Mouse (Mus musculus): ENCODE results near the gene Cyfip2. TPM values are rescaled to one million over a fixed set of nuclear protein-coding genes. Genes with fewer than 3 reads are reported as not detected.

Cyfip2 gene
- polyA plus RNA-seq, 1 experiment from 2014 or later, result 3.4 TPM

DNA sequence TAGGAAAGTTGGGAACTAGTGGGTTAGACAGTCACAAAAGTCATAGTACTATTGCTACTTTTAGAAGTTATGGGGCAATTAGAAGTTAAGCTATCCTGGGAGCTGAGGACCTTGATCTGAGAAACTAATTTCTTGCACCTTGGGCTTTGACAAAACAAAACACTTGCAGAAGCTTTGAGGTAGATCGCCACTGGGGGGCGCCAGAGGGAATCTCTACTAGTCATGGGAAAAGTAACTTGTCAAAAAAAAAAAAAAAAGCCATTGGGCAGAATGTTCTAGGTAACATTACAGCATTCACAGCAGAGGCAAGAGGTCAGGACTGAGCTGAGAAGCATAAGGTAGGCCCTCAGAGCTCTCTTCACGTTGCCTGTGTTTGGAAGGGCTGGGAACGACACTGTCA, 75.7 kb downstream of the Cyfip2 start:
- no peaks in the 10 kb centered on the region for H3K9me3 ChIP-seq (ENCODE audit: low read length)
- WGBS, result 36% methylated on average over 4 of the region's 4 CpGs
- no peak overlapping the region for H3K27ac ChIP-seq (ENCODE audit: low read length)
- DNase-seq (ENCODE audit: low spot score) (peak; percentile 51), ATAC-seq (no peak)
- H3K4me2 ChIP-seq (replicated peaks; ENCODE audit: low read depth, low read length), result no peak overlapping the region
- H3K4me3 ChIP-seq (ENCODE audit: low read depth, low read length), result no peak overlapping the region
- TF ChIP-seq CTCF (IDR thresholded peaks at IDR 0.05) (peak; percentile 53), EP300 (IDR thresholded peaks at IDR 0.05) (no peak)
- H3K4me1 ChIP-seq (ENCODE audit: insufficient read depth, low read depth, low read length), result no peaks in the 10 kb centered on the region
- no peak overlapping the region for H3K9ac ChIP-seq (replicated peaks; ENCODE audit: low read depth)
- no peaks in the 10 kb centered on the region for H3K27me3 ChIP-seq (replicated peaks; ENCODE audit: insufficient read depth, low read length)
- H3K36me3 ChIP-seq (ENCODE audit: insufficient read depth, low read length), result no peaks in the 10 kb centered on the region

DNA sequence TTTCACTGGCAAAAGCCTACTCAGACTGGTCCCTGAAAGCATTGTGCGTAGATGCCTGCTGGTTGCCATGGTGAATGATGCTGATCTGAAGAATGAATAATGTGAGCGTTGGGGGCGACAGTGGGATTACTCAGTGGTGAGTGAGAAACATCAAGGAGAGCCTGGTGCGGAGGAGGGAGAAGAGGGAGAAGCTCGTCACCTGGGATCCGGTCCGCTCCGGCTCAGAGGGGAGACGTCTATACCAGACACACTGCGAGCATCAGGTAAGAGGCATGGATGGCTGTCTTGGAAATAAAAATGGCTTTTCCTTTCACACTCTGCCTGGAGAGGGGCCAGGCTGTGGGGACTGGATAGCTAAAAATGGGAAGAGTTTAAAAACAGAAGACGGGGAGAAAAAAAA, 77.3 kb downstream of the Cyfip2 start, which contains the start of gene Fndc9:
Fndc9 (plus strand) TSS at position 198 of the 400 bp plus-strand sequence.
- H3K27ac ChIP-seq (ENCODE audit: low read length), result no peak within 1 kb of the TSS
- H3K27me3 ChIP-seq (replicated peaks; ENCODE audit: insufficient read depth, low read length), result no peaks in the 10 kb centered on the region
- no peaks in the 10 kb centered on the region for H3K4me1 ChIP-seq (ENCODE audit: insufficient read depth, low read depth, low read length)
- DNase-seq (ENCODE audit: low spot score), result no peak
- no peak for ATAC-seq
- no peaks in the 10 kb centered on the region for H3K36me3 ChIP-seq (ENCODE audit: insufficient read depth, low read length)
- no peak within 1 kb of the TSS for H3K4me3 ChIP-seq (ENCODE audit: low read depth, low read length)
- H3K4me2 ChIP-seq (replicated peaks; ENCODE audit: low read depth, low read length), result no peak within 1 kb of the TSS
- TF ChIP-seq EP300 (IDR thresholded peaks at IDR 0.05) (no peak), CTCF (IDR thresholded peaks at IDR 0.05) (no peak)
- H3K9me3 ChIP-seq (ENCODE audit: low read length), result no peaks in the 10 kb centered on the region
- no peak within 1 kb of the TSS for H3K9ac ChIP-seq (replicated peaks; ENCODE audit: low read depth)
- 76% methylated on average over 11 of the region's 11 CpGs for WGBS

DNA sequence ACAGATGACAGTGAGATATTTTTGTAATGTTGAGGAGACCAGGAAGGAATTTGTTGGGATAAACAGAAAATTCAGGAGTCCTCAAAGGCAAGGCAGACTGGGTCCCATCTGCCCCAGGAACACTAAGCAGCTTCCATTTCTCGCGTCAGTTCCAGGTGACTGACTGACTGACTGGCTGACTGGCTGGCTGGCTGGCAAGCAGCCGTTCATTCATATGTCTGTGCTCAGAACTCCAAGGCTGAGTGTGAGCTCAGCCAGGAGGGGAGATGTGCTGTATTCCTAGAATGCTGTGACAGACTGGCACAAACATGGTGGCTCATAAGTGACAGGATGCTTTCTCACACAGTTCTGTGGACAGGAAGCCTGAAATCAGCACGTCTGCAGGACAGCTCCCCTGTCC, 78.7 kb downstream of the Cyfip2 start:
- WGBS, result 75% methylated on average over 4 of the region's 4 CpGs
- Histone ChIP-seq H3K9ac (replicated peaks; ENCODE audit: low read depth) (no peak overlapping the region), H3K27ac (ENCODE audit: low read length) (no peak overlapping the region), H3K36me3 (ENCODE audit: insufficient read depth, low read length) (no peaks in the 10 kb centered on the region), H3K4me1 (ENCODE audit: insufficient read depth, low read depth, low read length) (no peaks in the 10 kb centered on the region), H3K4me3 (ENCODE audit: low read depth, low read length) (no peak overlapping the region), H3K4me2 (replicated peaks; ENCODE audit: low read depth, low read length) (no peak overlapping the region), H3K27me3 (replicated peaks; ENCODE audit: insufficient read depth, low read length) (no peaks in the 10 kb centered on the region), H3K9me3 (ENCODE audit: low read length) (no peaks in the 10 kb centered on the region)
- DNase-seq (ENCODE audit: low spot score) (no peak), ATAC-seq (no peak)
- TF ChIP-seq CTCF (IDR thresholded peaks at IDR 0.05), result no peak
- no peak for TF ChIP-seq EP300 (IDR thresholded peaks at IDR 0.05)

DNA sequence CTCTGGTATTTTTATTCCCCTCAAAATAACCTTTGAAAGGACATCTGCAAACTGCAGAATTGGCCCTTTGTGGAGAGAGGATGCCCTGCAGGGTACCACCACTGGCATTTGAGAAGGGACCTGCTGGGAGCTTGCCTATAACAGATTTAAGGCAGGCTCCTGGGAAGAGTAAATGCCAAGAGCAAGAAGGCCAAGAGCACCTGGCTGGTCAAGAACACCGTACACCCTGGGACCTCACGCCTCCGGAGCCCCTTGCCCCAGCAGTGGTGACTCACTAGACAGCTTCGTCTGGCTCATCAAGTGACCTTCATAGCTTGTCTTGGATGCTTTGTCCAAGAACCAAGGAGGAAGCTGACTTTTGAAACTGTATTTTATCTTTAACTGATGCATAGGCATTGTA, 79.9 kb downstream of the Cyfip2 start:
- no peaks in the 10 kb centered on the region for H3K4me1 ChIP-seq (ENCODE audit: insufficient read depth, low read depth, low read length)
- no peaks in the 10 kb centered on the region for H3K36me3 ChIP-seq (ENCODE audit: insufficient read depth, low read length)
- H3K9me3 ChIP-seq (ENCODE audit: low read length), result no peaks in the 10 kb centered on the region
- no peak overlapping the region for H3K27ac ChIP-seq (ENCODE audit: low read length)
- TF ChIP-seq CTCF (IDR thresholded peaks at IDR 0.05) (no peak), EP300 (IDR thresholded peaks at IDR 0.05) (no peak)
- no peaks in the 10 kb centered on the region for H3K27me3 ChIP-seq (replicated peaks; ENCODE audit: insufficient read depth, low read length)
- no peak overlapping the region for H3K4me2 ChIP-seq (replicated peaks; ENCODE audit: low read depth, low read length)
- H3K4me3 ChIP-seq (ENCODE audit: low read depth, low read length), result no peak overlapping the region
- no peak for ATAC-seq
- WGBS, result 89% methylated on average over 4 of the region's 4 CpGs
- no peak for DNase-seq (ENCODE audit: low spot score)
- H3K9ac ChIP-seq (replicated peaks; ENCODE audit: low read depth), result no peak overlapping the region

DNA sequence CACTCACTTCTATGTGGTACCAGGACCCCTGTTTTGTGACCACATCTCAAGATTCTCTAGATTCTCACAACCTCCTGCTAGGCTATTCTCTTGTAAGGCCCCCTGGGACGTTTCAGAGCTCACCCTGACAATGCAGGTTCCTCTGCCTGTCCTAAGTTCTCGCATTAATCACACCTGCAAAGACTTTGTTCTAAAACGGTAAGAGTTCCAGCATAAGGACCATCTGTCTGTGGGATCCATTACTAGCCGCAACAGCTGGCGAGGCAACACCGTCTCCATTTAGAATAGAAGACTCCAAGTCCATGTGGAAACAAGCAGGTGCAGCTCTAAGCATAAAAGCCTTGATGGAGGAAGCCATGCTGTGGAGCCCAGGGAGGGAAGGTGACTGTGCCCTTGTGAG, 82.5 kb downstream of the Cyfip2 start:
- no peak for TF ChIP-seq CTCF (IDR thresholded peaks at IDR 0.05)
- Histone ChIP-seq H3K4me2 (replicated peaks; ENCODE audit: low read depth, low read length) (no peak overlapping the region), H3K4me3 (ENCODE audit: low read depth, low read length) (no peak overlapping the region), H3K4me1 (ENCODE audit: insufficient read depth, low read depth, low read length) (no peaks in the 10 kb centered on the region), H3K9ac (replicated peaks; ENCODE audit: low read depth) (no peak overlapping the region), H3K9me3 (ENCODE audit: low read length) (no peaks in the 10 kb centered on the region), H3K27ac (ENCODE audit: low read length) (no peak overlapping the region), H3K27me3 (replicated peaks; ENCODE audit: insufficient read depth, low read length) (no peaks in the 10 kb centered on the region), H3K36me3 (ENCODE audit: insufficient read depth, low read length) (no peaks in the 10 kb centered on the region)
- 67% methylated on average over 6 of the region's 6 CpGs for WGBS
- ATAC-seq (no peak), DNase-seq (ENCODE audit: low spot score) (no peak)

DNA sequence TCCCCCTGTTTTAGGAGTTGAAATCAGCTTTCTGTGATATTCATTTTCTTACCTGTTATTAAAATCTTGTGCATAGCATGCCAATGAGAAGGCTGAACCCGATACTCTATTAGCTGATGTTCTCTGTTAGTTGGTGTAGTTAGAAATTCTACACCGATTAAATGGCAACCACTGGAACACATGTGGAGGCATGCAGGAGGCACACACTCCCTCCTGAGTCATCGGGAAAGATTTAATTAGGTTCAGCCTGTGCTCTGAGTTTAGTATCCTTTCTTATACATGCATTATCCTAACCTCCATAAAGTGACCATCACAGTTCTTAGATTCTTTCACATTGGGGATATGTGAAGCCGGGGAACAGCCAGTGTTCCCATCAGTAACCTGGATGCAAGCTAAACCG, 87.3 kb downstream of the Cyfip2 start:
- H3K9ac ChIP-seq (replicated peaks; ENCODE audit: low read depth), result no peak overlapping the region
- no peak for TF ChIP-seq EP300 (IDR thresholded peaks at IDR 0.05)
- no peak for TF ChIP-seq CTCF (IDR thresholded peaks at IDR 0.05)
- DNase-seq (ENCODE audit: low spot score) (no peak), ATAC-seq (no peak)
- H3K4me1 ChIP-seq (ENCODE audit: insufficient read depth, low read depth, low read length), result no peaks in the 10 kb centered on the region
- H3K9me3 ChIP-seq (ENCODE audit: low read length), result no peaks in the 10 kb centered on the region
- H3K36me3 ChIP-seq (ENCODE audit: insufficient read depth, low read length), result no peaks in the 10 kb centered on the region
- WGBS, result 86% methylated on average over 5 of the region's 5 CpGs
- no peaks in the 10 kb centered on the region for H3K27me3 ChIP-seq (replicated peaks; ENCODE audit: insufficient read depth, low read length)
- H3K27ac ChIP-seq (ENCODE audit: low read length), result no peak overlapping the region
- H3K4me3 ChIP-seq (ENCODE audit: low read depth, low read length), result no peak overlapping the region
- H3K4me2 ChIP-seq (replicated peaks; ENCODE audit: low read depth, low read length), result no peak overlapping the region

DNA sequence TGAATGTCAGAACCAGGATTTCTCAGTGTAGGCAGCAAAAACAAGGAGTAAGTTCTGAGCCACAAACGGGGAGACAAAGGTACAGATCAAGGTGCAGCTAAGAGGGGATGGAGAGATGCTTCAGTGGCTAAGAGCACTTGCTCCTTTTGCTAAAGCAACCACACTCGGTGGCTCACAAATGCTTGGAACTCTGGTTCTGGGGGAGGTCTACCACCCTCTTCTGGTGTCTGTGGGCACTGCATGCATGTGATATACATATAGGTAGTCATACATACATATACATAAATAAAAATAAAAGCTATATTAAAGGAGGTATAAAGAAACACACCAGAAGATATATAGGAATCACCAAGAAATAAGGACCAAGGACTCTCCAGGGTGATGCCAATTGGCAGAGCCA, 89.1 kb downstream of the Cyfip2 start:
- H3K36me3 ChIP-seq (ENCODE audit: insufficient read depth, low read length), result no peaks in the 10 kb centered on the region
- H3K9me3 ChIP-seq (ENCODE audit: low read length), result no peaks in the 10 kb centered on the region
- ATAC-seq (no peak), DNase-seq (ENCODE audit: low spot score) (no peak)
- no peak overlapping the region for H3K4me2 ChIP-seq (replicated peaks; ENCODE audit: low read depth, low read length)
- H3K4me3 ChIP-seq (ENCODE audit: low read depth, low read length), result no peak overlapping the region
- H3K4me1 ChIP-seq (ENCODE audit: insufficient read depth, low read depth, low read length), result no peaks in the 10 kb centered on the region
- peak; percentile 21; the same call in 1 of the 2 replicates for TF ChIP-seq CTCF (IDR thresholded peaks at IDR 0.05)
- TF ChIP-seq EP300 (IDR thresholded peaks at IDR 0.05), result no peak
- H3K9ac ChIP-seq (replicated peaks; ENCODE audit: low read depth), result no peak overlapping the region
- 76% methylated on average over 2 of the region's 2 CpGs for WGBS
- H3K27me3 ChIP-seq (replicated peaks; ENCODE audit: insufficient read depth, low read length), result no peaks in the 10 kb centered on the region
- H3K27ac ChIP-seq (ENCODE audit: low read length), result no peak overlapping the region
